Mouse (Mus musculus) heart, adult 2 months (tissue): ENCODE results near the gene Ppy. TPM values are rescaled to one million over a fixed set of nuclear protein-coding genes. Genes with fewer than 3 reads are reported as not detected.

Experiments used
- DNase-seq, 2 experiments: peaks; one replicate each; pipeline ENCODE4 v3.0.0; 2021
- H3K27ac ChIP-seq: fragments of 200-600 bp; 2 replicates; pipeline ENCODE4 v1.8.1; 2022
- H3K27me3 ChIP-seq: fragments of 200-500 bp; 2 replicates; pipeline ENCODE4 v1.6.1; 2012; ENCODE audit warnings: mild to moderate bottlenecking, low read length, inconsistent platforms, mixed read lengths; ENCODE audit not compliant: control insufficient read depth, insufficient read depth
- H3K36me3 ChIP-seq: fragments of 200-500 bp; 2 replicates; pipeline ENCODE4 v1.6.1; 2012; ENCODE audit warnings: low read length, inconsistent platforms; ENCODE audit not compliant: control insufficient read depth, insufficient read depth
- H3K4me1 ChIP-seq: fragments of 200-500 bp; 2 replicates; pipeline ENCODE4 v1.6.1; 2011; ENCODE audit warnings: low read length; ENCODE audit not compliant: control insufficient read depth, insufficient read depth
- H3K4me3 ChIP-seq: fragments of 200-600 bp; 2 replicates; pipeline ENCODE4 v1.8.1; 2022
- H3K79me2 ChIP-seq: fragments of 200-500 bp; replicated peaks from 2 replicates; pipeline ENCODE4 v1.6.1; 2012; ENCODE audit warnings: mild to moderate bottlenecking, inconsistent platforms, low read length, moderate library complexity, mixed read lengths; ENCODE audit not compliant: control insufficient read depth, insufficient read depth
- H3K9ac ChIP-seq: fragments of 200-500 bp; 2 replicates; pipeline ENCODE4 v1.6.1; 2012; ENCODE audit warnings: low read depth, mild to moderate bottlenecking, control low read depth, inconsistent platforms, low read length, mixed read lengths
- CTCF ChIP-seq: fragments of 200-600 bp; IDR thresholded peaks from 2 replicates; pipeline ENCODE4 v1.8.1; 2022; ENCODE audit warnings: antibody characterized with exemption, mild to moderate bottlenecking, moderate library complexity
- EP300 ChIP-seq: fragments of 200-500 bp; IDR thresholded peaks from 2 replicates; pipeline ENCODE4 v1.6.1; 2011; ENCODE audit warnings: low read depth, low read length, control low read depth; ENCODE audit not compliant: insufficient read depth
- POLR2A ChIP-seq: fragments of 200-500 bp; IDR thresholded peaks from 2 replicates; pipeline ENCODE4 v1.6.1; 2011; ENCODE audit warnings: mild to moderate bottlenecking, low read depth, low read length, control low read depth; ENCODE audit not compliant: insufficient read depth
- WGBS: fragments of 180-500 bp; shearing (Covaris S2); methylation state at CpG from one replicate; pipeline ENCODE4 v1.1.7; 2018; 5-methylcytosine and 5-hydroxymethylcytosine counted together
- intact Hi-C: fragments of 180-260 bp; cut with DNase I; formaldehyde crosslinking; loops from one replicate; pipeline ENCODE4 v1.15.1; 2025
- polyA plus RNA-seq: library from polyadenylated mRNA; depleted of rRNA; stranded (reverse); fragments of >200 nt; gene quantifications from 2 replicates; pipeline ENCODE4 v1.2.3, GENCODE M21; 2012
- total RNA-seq, 2 experiments: library from RNA; stranded (reverse); gene quantifications; 2 replicates each; pipeline ENCODE4 v1.2.3; 2021

The Ppy gene
- total and polyA plus RNA-seq, 3 experiments: not detected

DNA sequence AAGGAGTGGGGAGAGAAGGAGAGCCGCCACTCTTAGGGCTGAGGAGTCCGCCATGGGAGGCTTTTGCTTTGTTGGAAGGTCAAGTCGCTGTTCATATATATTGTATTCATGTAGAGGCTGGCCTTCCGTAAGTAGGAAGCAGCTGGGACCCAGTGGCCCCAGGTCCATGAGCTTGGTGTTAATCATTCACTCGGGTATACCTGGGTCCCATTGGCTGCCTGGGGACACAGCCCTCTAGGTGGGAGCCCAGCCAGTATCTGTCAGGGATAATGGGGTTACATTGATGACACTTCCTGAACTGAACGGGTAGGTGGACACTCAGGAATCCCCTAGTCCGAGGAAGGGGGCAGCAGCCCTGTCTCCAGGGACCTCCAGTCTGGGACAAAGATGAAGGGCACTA is 41.2 kb upstream of the Ppy start:
- intact Hi-C loops: no loop called here
- peaks cover 17% of the 10 kb centered on the region for H3K27me3 ChIP-seq

DNA sequence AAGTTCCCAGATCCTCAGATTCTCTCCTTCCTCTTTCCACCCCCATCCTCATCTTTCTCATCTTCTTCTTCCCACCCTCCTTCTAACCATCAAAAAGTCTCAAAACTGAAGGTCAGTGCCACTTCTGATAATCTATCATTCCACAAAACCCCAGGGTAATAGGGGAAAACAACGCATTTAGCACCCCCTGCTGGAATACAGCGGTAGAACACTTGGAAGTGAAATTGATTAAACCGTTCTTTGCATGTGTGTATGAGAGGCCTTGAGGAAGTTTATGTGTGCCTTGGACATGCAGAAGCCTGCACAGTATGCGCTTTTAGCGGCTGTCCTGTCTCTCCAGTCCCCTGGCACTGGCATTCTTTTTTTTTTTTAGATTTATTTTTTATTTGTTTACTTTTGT is 39.4 kb upstream of the Ppy start:
- Histone ChIP-seq H3K4me3 (no peak overlapping the region), H3K4me1 (no peaks in the 10 kb centered on the region), H3K9ac (no peak overlapping the region), H3K36me3 (no peaks in the 10 kb centered on the region), H3K27me3 (peaks cover 4% of the 10 kb centered on the region), H3K27ac (no peak overlapping the region), H3K79me2 (no peaks in the 10 kb centered on the region)
- peak; percentile 43 to 55 for DNase-seq
- intact Hi-C loops: loop anchor here (1.0 kb wide), 1 partner anchor 38 kb away; no protein-coding TSS in a partner anchor
- 2% methylated on average over 5 of the region's 5 CpGs for whole genome bisulfite sequencing
- TF ChIP-seq CTCF: peak; percentile 89
- no peak for TF ChIP-seq POLR2A
- no peak for TF ChIP-seq EP300

More for the DNA sequence above, 41.2 kb upstream of the Ppy start:
- Histone ChIP-seq H3K27ac (no peak overlapping the region), H3K9ac (no peak overlapping the region), H3K4me1 (no peaks in the 10 kb centered on the region), H3K79me2 (no peaks in the 10 kb centered on the region), H3K36me3 (no peaks in the 10 kb centered on the region), H3K4me3 (no peak overlapping the region)
- 69% methylated on average over 7 of the region's 7 CpGs for WGBS
- DNase-seq: no peak
- no peak for TF ChIP-seq EP300
- TF ChIP-seq CTCF: no peak
- TF ChIP-seq POLR2A: no peak

DNA sequence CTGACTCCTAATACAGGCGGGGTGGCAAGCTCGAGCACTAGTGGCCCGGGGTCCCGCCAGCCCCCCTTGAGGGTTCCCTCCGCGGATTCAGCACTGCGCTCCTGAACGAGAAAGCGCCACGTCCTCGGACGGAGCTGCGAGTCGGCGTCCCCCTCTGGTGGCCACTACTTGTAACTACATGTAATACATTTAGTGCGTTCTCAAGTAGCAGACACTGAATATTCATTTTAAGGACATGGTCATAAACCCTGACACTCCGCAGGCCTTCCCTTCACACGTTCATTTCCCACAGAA is 37.3 kb upstream of the Ppy start:
- intact Hi-C loops: loop anchor here (1.0 to 5.0 kb wide), 2 partner anchors 77 to 151 kb away; partner anchors contain the start of gene Dusp3
- H3K27me3 ChIP-seq: no peaks in the 10 kb centered on the region
- H3K9ac ChIP-seq: no peak overlapping the region
- H3K4me3 ChIP-seq: no peak overlapping the region
- TF ChIP-seq EP300 (peak; percentile 59; the same call in 1 of the 2 replicates), CTCF (peak; percentile 97), POLR2A (no peak)
- H3K36me3 ChIP-seq: no peaks in the 10 kb centered on the region
- WGBS: under 1% methylated on average over 18 of the region's 18 CpGs
- no peaks in the 10 kb centered on the region for H3K4me1 ChIP-seq
- peak; percentile 62 to 67 for DNase-seq
- H3K27ac ChIP-seq: no peak overlapping the region
- no peaks in the 10 kb centered on the region for H3K79me2 ChIP-seq

DNA sequence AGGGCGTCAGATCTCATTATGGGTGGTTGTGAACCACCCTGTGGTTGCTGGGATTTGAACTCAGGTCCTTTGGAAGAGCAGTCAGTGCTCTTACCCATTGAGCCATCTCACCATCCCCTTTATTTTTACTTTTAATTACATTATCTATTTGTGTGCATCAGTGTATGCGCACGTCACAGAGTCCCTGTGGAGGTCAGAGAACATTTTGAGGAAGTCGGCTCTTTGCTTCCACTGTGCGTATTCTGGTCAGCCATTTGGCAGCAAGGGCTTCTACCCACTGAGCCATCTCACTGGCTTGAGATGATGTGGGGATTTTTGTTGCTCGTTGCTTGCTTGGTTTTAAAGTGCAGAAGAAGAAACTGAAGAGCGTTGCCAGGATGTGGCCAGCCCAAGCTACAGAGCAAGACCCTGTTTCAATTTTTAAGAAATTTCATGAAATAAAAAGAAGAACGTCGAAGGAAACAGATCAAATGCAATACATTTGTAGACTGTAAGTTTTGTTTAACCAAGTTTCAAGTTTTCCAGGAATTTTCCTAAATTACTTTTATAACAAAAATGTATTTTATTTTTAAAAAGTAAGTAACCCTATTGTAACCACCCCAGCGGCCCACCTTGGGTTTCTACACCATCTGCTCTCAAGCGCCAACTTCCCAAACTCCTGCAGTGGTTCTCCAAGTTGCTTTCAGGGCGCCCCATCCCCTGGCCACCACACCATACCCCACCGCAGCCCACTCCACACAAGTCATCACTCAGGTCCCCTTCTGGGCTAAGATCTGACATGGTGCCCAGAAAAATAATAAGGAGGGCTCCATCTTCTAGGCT is 36.7 kb upstream of the Ppy start:
- Histone ChIP-seq H3K27me3 (no peaks in the 10 kb centered on the region), H3K4me1 (no peaks in the 10 kb centered on the region), H3K4me3 (no peak overlapping the region), H3K36me3 (no peaks in the 10 kb centered on the region), H3K9ac (no peak overlapping the region), H3K79me2 (no peaks in the 10 kb centered on the region), H3K27ac (no peak overlapping the region)
- intact Hi-C loops: loop anchor here (1.0 to 5.0 kb wide), 2 partner anchors 77 to 151 kb away; partner anchors contain the start of gene Dusp3
- 48% methylated on average over 13 of the region's 13 CpGs for WGBS
- no peak for DNase-seq
- TF ChIP-seq EP300 (no peak), CTCF (no peak), POLR2A (no peak)

DNA sequence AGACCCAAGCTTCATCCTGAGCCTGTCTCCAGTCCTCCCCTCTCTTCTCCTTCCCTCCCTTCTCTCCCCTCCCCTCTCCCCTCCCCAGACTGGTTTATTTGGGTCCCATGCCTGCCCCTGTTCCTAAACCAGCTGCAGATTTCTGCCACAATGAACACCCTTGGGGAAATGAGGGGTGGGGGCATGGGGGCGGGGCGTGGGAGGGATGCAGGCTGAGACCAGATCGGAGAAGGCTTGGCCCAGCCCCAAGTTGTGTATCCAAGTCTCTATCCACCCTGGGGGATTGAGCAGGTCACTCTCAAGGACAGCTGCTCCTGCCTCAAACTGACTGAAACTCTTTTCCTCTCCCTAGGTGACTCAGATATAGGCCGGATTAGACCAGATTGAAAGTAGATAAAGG is 33.4 kb upstream of the Ppy start:
- no peak for DNase-seq
- no peak overlapping the region for H3K27ac ChIP-seq
- no peaks in the 10 kb centered on the region for H3K27me3 ChIP-seq
- H3K79me2 ChIP-seq: no peaks in the 10 kb centered on the region
- no peaks in the 10 kb centered on the region for H3K36me3 ChIP-seq
- intact Hi-C loops: no loop called here
- H3K9ac ChIP-seq: no peak overlapping the region
- no peak overlapping the region for H3K4me3 ChIP-seq
- no peaks in the 10 kb centered on the region for H3K4me1 ChIP-seq
- WGBS: 16% methylated on average over 4 of the region's 4 CpGs
- no peak for TF ChIP-seq POLR2A
- TF ChIP-seq EP300: no peak
- no peak for TF ChIP-seq CTCF

DNA sequence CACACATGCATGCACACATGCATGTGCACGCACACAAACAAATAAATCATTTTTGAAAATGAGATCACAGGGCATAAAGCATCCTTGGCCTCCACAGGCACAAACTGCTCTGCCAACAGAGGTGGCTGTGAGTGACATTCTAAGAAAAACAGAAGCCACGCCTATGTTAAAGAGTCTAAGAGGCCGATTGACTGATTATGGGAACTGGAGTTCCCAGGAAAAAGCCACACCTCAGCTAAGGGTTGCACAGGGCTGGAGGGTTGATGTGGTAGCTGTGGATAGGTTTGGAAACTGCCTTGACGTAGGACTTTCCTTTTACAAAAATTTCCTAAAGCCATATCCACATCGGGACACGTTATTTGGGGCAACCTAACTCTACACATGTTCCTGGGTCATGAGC is 16.3 kb upstream of the Ppy start:
- no peaks in the 10 kb centered on the region; the same call in 1 of the 2 replicates for H3K27me3 ChIP-seq
- H3K79me2 ChIP-seq: no peaks in the 10 kb centered on the region
- H3K27ac ChIP-seq: no peak overlapping the region
- DNase-seq: no peak
- TF ChIP-seq CTCF (no peak), EP300 (no peak), POLR2A (no peak)
- no peak overlapping the region for H3K4me3 ChIP-seq
- H3K36me3 ChIP-seq: no peaks in the 10 kb centered on the region
- no peak overlapping the region for H3K9ac ChIP-seq
- no peaks in the 10 kb centered on the region for H3K4me1 ChIP-seq
- intact Hi-C loops: no loop called here
- 73% methylated on average over 6 of the region's 6 CpGs for WGBS
